Mouse (Mus musculus) spleen, embryonic (tissue): ENCODE results near the gene Exoc4.

Source experiments
- CTCF ChIA-PET: fragments of 350-600 bp; sonication (Branson Sonifier 250); formaldehyde crosslinking; loops from one replicate; lab custom pipeline; 2022; lab: Charles Lee

Gene Exoc4

DNA sequence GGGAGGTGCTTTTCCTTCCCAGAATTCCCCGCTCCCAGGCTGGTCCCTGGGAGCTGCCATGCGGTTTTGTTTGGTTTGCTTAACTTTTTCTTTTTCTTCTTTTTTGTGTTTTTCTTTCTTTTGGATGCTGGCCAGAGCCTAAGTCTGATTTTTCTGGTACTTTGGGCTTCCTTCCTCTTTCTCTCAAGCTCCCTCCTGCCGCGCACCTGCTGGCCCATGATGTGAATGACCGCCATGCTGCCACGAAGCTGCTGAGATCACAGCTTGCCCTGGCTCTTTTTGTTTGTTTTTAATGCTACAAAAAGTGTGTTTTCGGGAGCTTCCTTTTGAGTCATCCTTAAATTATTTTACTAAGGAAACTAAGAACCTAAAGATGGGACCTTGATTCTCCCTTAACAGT is 751.8 kb downstream of the Exoc4 start:
- CTCF ChIA-PET, result no interaction called here

DNA sequence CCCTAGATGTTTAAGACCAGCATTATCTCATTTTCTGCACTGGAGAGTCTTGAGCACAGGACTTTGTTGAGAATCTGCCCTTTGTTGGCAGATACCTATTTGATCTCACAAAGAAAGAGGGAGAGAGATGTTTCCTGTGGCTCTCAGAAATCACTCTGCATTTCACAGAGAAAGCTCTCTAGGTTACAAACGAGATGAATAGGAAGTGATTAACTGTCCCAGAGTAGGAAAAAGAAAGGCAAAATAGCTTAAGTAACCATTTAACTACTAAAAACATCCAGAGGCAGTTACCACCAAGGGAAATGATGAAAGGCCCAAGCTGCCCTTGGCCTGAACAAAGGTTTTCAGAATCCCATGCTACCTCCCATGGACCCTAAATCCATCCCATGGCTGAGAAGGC is 754.1 kb downstream of the Exoc4 start:
- CTCF ChIA-PET, result interaction anchor here (0.6 kb wide), 1 partner anchor 225 kb away, joined by 5 read pairs; no protein-coding TSS in a partner anchor

DNA sequence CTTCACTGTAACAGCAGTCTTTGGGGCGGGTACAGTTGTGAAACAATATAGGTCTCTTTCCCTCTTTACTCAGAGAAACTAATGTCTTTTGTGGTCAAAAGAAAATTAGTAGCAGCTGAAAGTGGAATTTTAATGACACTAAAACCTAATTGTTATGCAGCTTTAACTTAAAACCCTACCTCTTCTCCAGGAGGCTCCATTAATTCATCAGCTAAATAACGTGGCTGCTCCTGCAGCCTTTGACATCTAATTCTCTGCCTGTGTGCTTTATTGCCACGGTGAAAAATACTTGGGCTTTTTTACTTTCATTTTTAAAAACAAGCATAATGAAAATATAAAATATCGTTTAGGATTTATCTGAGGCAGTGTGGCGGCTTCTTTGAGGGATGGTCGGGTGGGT is 764.6 kb downstream of the Exoc4 start:
- CTCF ChIA-PET, result no interaction called here
